Mouse (Mus musculus) CD4-positive naive resting alpha-beta T cell, adult 57 days (primary cell): Measurements from ENCODE around the gene Tnfaip1. TPM values are rescaled to one million over a fixed set of nuclear protein-coding genes. Genes with fewer than 3 reads are reported as not detected.

Experiments used
- total RNA-seq: library from RNA; stranded (reverse); gene quantifications from one replicate; pipeline ENCODE4 v1.2.4, GENCODE M21; 2023

The Tnfaip1 gene
- 14.5 TPM for total RNA-seq

DNA sequence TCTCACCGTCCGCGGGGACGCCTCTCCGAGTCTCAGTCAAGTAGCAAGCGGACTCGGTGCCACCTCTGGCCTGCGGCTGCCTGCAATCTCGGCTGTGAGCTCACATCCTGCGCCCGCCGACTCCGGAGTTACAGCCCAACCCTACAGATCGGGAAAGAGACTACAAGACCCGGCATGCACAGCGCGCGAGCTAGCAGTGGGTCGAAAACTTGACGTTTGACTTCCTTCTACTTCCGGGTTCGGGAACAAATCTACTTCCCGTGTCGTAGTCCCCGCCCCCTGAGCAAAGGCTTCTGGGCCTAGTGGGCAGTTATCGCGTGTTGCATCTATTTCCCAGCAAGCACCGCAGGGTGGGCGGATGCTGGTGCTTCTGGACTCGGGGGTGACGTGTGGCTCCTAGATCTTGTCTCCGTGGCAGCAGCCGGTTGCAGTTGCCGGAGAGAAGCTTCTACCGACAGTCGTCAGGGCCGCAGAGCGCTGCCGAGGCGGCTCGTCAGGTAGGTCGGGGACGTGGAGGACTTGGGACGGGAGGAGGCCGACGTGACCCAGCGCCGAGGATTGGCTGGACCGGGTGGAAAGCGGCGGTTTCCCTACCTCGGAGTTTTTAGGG is at the start of gene Tnfaip1, which contains the start of gene Ift20:
TSS of gene Tnfaip1 (minus strand) at position 253 of the 610 bp plus-strand sequence.
TSS of gene Ift20 (plus strand) at position 282 of the 610 bp plus-strand sequence.

DNA sequence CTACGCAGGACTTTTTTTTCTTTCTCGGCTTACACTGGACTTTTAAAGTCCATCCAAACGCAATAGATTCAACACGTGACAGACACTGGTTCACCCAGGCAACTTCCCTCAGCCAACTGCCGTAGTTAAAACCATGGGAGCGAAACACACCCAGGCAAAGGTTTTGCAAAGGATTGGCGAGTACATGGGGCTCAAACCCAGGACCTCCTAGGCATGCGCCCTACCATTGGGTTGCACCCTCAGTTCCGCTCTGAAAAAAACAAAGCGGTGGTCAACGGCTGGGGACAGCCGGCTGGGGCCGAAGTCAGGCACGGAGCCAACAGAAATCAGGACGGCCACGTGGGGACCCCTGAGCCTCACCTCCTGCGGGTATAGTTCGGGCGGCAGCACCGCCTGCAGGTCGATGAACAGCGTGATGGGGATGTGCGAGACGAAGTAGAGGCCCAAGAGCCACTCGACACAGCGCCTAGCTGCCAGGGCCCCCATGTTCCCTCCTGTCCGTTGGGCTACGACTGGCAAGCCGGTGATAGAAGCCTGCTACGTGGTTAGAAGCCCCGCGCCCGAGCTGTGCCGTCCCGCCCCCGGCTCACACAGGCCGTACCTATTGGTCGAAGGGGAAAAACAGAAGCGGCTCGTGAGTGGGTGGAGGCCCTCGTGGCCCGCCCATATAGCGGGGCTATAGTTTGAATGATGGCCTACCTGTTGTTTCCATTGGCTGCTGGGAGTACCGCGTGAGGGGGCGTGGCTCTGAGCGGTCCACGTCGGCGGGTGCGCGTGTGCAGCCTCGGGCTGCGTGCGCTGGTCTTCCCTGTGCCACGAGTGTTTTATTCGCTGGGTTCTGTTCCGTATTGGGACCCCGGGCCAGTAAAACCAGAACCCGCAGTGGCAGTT is 14.3 kb upstream of the Tnfaip1 start, which contains the start of gene Tmem97:
TSS of gene Tmem97 (minus strand) at position 610 of the 891 bp plus-strand sequence.

DNA sequence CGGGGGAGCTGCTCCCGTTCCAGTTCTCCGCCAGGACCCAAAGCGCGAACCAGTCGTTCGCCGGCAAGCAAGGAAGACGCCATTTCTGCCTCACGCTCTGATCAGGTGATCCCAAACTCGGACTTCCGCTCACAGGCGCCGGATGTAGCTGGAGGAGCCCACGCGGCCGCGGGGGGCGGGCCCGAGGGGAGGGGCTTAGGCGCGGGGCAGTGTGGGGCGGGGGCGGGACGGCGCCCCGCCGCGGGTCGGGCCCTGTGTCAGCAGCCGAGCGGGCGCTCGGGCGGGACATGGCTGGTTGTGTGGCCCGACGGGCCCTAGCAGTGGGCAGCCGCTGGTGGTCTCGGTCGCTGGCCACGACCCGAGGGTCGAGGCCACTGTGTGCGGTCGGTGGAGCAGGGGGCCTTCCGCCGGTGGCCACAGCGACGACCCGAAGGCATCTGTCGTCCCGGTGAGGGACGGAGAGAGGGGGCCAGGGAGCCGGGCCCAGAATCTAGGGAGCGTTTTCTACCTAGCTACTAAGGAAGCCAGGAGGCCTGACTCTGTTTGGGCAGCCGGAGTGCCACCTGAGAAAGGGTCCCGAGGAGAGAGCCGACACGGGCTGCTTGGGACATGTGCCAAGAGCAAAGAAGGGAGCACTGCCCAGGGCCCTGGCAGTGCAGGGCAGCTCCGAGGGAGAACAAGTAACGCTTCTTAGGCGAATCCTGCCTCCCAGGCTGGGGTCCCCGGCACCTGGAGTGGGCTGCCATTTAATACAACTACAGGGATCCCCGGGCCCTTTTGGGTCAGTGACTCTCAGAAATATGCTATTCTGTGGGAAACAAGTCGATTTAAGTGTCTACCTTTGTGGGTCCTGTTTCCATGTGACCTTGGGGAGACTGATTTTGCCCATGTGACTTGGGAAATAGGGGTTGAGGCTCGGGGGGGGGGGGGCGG is 23.8 kb downstream of the Tnfaip1 start, which contains the start of the genes Tmem199 and Poldip2:
TSS of gene Tmem199 (minus strand) at position 148 of the 933 bp plus-strand sequence.
TSS of gene Poldip2 (plus strand) at position 169 of the 933 bp plus-strand sequence.

DNA sequence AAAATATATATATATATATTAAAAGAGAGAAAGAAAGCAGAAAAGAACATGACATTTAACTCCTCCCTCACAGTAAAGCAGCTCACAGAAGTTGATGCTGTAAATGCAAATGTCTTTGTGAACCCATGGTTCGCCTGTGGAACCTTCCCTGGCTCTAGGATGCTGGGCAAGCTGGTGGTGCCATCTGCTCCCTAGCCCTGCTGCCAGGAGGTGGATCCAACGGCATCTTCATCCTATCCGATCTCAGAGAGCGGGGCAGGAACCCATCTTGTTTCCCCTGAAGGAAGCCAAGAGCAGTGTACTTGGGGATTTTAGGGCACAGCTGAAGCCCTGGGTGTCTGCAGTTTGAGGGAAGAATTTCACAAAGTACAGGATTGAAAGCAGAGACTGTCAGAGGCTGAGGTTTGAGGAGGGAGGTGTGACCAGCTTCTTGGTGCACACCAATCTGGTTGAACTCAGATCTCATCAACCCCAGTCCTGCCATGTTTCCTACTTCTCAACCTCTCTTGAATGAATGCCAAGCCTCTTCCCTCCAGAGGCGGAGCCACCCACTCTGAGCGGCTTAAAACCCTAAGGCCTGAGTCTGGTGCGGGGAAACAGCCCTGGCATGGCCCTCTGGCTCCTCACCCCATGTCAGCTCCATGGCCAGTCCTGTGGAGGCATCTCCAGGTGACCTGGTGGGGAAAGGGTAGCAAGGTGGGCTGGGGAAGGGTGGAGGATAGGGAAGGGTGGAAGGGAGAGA is 33.1 kb downstream of the Tnfaip1 start, which contains the start of gene Sebox:
TSS of gene Sebox (plus strand) at position 539 of the 742 bp plus-strand sequence.

DNA sequence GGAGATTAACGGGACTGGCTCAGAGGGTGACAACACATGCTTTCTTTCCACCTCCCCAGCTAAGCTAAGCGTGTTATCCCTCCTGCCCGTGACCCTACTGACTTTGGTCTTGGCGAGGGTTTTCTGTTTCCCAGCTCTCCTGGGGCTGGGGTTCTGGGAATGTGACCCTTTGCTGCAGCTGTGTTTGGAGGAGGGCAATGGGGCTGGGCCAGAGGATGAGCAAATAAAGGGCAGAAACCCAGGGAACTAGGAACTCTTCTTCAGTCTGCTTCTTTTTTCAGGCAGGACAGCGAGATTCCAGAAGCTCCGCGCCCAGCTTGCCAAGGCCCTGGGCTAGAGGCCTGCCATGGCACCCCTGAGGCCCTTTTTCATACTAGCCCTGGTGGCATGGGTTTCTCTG is 37.1 kb downstream of the Tnfaip1 start, which contains the start of gene Vtn:
TSS of gene Vtn (plus strand) at position 88 of the 400 bp plus-strand sequence.

DNA sequence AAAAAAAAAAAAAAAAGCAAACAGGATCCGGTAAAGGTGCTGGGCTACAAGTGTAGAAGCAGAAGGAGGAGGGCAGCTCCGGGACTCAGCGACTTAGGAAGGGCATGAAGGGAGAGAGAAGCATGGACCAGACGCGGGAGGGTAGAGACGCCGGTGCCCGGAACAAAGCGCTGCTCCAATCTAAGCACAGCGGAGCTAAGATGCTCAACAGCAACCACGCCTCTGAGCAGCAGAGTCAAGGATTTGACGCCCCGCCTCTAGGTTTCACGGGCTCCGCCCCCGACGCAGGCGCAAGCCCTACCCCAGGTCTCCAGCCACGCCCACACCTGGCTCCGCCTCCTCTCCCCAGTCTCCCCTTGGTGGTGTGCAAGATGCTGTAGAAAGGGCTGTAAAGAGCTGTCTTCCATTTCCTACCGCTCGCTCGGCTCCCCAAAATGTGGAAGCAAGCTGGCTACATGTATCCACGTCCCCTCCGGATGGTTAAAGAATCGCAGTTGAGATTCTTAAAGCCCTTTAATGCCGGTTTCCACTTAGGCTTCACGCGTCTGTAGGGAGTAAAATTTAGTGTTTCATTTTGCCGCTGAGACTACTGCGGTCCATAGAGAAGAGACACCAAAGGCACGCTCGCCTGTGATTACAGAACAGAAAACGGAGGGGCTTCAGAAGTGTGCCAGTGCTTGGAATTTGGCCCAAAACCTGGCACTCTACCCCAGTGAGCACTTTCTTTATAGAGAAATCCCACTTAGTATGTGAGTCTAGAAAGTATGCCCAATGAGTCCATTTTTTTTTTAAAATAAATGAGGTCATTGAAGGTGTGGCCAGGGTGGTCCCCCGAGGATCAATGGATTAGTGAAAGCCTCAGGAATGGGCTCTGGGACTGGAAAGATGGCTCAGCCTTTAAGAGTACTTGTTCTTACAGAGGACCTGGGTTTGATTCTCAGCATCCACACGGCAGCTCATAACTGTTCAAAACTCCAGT is 38.3 kb downstream of the Tnfaip1 start, which contains the start of gene Sarm1:
TSS of gene Sarm1 (minus strand) at position 211 of the 979 bp plus-strand sequence.

Other genes with a start within 250 kb of the Tnfaip1 start
- 1.7 TPM for gene BC030499, start 245.5 kb downstream of the Tnfaip1 start, total RNA-seq
- gene Spag5, start 234.8 kb downstream of the Tnfaip1 start, total RNA-seq, result 1.7 TPM
- gene Aldoc, start 213.4 kb downstream of the Tnfaip1 start, total RNA-seq, result 38.4 TPM
- gene Pigs, start 207.9 kb downstream of the Tnfaip1 start, total RNA-seq, result 49.7 TPM
- 15.1 TPM for gene Unc119, start 192.8 kb downstream of the Tnfaip1 start, total RNA-seq
- gene Foxn1, start 149.8 kb downstream of the Tnfaip1 start, total RNA-seq, result not detected
- gene Slc13a2, start 114.1 kb downstream of the Tnfaip1 start, total RNA-seq, result not detected
- 1.5 TPM for gene Slc46a1, start 70.6 kb downstream of the Tnfaip1 start, total RNA-seq
- gene Sarm1, start 38.6 kb downstream of the Tnfaip1 start, total RNA-seq, result 3.5 TPM
- gene Vtn, start 37.2 kb downstream of the Tnfaip1 start, total RNA-seq, result not detected
- not detected for gene Sebox, start 32.9 kb downstream of the Tnfaip1 start, total RNA-seq
- gene Tmem199, start 24.2 kb downstream of the Tnfaip1 start, total RNA-seq, result 22.1 TPM
- 36.3 TPM for gene Poldip2, start 24.1 kb downstream of the Tnfaip1 start, total RNA-seq
- 38.8 TPM for gene Ift20, start within 50 bp of the Tnfaip1 start, total RNA-seq
- 6.9 TPM for gene Tmem97, start 14.4 kb upstream of the Tnfaip1 start, total RNA-seq
- 78.6 TPM for gene Nlk, start 161.0 kb upstream of the Tnfaip1 start, total RNA-seq
- 21.3 TPM for gene Ccnq, start 215.4 kb upstream of the Tnfaip1 start, total RNA-seq